Mouse (Mus musculus) urinary bladder, postnatal 14 days (tissue): ENCODE measurements around the gene Ece1.

Source experiments
- DNase-seq: peaks from one replicate; pipeline ENCODE4 v3.0.0; 2021; ENCODE audit warnings: low spot score

Ece1 gene

DNA sequence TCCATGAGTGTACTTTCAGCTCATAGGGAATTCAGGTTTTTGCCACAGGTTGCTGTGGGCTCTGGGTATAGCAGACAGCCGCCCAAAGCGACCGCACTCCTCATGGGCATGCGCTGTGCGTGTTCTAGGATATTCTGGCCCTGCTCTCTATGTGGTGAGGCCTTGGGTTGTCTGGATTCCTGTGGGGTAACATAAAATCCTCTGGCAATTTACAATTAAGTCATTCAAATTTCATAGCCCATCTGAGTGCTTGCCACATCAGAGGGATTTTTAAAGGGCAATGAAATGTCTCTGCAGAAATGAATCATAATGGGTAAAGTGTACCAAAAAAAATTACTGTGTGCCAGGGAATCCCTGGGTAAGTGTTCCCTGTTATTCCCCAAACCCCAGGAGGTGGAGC is 127.4 kb downstream of the Ece1 start:
- DNase-seq = no peak

GRCm38 (mm10) chr4:137990433-137990832 is 128.4 kb downstream of the Ece1 start:
- no peak for DNase-seq

DNA sequence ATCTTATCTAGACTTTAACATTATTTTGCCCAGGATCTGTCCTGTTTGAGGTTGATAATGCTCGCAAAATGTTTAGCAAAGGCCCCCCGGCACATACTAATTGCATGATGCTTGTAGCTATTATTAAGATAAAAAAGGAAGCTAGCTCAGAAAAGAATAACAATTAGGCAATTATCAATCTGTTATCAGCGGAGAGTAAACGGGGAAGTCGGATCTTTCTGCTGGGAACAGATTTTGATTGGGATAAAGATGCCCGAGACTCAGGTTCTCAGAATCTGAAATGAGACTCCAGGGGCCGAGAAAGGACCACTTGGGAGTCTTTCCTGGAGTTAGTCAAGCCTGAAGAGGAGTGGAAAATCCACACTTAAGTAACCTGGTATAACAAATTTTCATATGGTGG is 129.2 kb downstream of the Ece1 start:
- DNase-seq = no peak

DNA sequence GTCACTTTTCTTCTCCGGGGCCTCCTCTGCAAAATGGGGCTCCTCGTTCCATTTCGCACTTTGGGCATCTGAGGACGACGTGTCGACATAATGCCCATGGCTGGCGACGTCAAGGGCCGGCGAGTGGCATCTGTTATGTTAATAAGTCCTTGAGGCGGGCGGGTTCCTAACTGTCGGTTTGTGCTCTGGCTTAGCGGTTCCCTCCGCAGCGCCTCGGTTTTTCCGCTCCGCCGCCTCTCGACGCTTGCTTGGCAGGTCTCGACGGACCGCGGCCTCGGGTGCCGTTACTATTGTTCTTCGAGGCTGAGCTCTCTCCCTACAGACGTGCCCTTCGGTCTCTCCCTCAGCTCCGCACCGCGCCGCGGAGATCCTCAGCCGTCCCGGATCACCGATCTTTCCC is 130.9 kb downstream of the Ece1 start, which contains the start of gene Eif4g3:
TSS of gene Eif4g3 (plus strand) at position 133 of the 400 bp plus-strand sequence.
- DNase-seq = no peak

DNA sequence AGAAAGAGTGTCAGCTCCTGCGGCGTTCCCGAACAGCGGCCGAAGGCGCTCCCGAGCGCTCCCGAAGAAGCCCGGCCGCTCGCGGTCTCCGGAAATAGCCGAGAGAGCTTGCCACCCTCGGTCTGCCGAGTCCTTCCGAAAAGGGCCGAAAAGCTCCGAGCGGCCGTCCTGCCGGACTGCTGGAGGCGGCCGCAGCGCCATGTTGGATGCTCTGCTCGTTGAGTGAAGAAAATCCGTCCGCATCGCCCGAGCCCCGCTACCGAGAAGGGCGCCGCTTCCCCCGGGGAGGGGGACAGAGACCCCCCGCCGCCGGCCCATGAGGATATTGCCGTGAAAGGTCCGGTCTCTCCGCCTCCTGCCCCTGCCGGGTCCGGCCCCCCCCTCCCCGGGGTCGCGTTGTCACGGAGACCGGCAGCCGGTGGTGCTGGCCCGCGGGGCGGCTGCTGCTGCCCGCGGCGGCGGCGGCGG is 131.3 kb downstream of the Ece1 start:
- DNase-seq = peak; percentile 100

DNA sequence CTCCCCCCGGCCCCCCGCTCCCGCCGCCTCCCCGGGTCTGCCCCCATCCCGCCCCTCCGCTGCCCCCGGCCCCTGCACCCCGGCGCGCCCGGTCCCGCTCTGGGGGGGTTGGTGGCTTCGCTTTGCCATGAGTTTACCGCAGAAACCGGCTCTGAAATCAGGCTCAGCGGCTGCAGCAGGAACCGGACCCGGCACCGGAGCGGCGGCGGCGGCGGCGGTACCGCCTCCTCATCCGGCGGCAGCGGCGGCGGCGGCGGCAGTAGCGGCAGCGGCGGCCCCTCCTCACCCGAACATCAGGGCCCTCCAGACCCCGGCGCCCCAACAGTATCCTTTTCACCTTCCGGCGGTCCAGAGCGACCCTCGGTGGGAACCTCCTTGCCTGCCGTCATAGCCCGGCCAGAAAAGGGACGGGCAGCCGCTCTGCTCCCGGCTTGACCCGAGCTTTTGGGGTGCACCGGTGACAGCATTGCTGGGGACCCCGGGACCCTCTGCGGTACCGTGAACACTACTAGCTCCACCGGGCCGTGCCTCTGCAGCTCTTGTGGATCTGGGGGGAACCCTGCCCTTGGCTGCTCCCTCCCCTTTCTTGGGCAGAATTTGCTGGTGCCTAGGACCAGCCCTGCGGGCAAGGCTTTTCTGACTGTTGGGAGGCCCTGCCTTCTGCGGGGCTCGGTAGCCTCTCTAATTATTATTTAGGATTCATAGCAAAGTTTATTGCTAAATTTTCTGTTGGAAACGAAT is 132.0 kb downstream of the Ece1 start:
- peak; percentile 42 for DNase-seq

DNA sequence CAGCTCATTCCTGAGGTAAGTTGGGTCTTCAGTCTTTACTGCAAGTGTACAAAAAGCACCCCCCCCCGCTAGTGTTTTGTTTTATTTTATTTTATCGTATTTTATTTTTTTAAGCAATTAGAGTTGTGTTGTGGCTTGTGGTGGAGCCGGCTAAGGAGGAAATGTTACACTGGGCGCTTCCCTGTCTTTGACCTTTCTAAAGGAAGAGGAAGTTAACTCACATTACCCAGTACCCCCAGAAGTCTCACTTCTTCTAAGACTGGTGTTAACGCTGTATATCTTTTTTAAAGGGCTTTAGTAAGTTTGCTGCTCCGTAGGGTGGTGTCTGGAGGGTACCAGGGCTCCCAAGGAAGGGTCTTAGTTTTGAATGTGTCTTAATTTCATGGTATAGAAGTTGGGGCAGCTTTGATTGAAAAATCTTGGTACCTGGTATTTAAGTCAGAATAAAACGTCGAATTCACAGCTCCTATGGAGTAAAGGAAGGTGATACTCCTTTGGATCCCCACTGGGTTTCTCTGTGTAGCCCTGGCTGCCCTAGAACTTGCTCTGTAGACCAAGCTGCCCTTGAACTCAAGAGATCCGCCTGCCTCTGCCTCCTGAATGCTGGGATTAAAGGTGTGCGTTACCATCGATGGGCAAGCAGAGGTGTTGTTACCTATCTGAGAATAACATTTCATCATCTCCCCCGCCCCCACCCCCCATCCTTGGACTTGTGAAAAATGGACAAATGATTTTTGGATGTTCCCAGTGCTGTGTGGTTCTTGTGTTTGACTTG is 132.7 kb downstream of the Ece1 start:
- DNase-seq = no peak

DNA sequence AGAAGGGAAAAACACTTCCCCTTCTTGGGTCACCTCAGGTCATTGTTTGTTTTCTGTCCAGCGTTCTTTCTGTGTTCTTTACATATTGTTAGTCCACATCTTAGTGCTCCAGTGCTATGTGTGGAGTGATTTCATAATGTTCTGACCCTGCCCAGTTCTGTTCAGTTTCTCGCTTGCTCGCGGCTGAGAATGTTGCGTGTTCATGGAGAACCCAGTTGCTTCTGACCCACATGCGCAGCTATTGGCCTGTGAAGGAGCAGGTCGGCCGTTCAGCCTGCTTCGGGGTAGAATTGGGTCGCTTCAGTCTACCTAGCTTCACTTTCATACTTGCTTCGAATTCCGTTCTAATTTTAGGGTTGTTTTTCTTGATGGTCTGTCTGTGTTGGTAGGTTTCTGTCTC is 133.4 kb downstream of the Ece1 start:
- DNase-seq = peak; percentile 39

DNA sequence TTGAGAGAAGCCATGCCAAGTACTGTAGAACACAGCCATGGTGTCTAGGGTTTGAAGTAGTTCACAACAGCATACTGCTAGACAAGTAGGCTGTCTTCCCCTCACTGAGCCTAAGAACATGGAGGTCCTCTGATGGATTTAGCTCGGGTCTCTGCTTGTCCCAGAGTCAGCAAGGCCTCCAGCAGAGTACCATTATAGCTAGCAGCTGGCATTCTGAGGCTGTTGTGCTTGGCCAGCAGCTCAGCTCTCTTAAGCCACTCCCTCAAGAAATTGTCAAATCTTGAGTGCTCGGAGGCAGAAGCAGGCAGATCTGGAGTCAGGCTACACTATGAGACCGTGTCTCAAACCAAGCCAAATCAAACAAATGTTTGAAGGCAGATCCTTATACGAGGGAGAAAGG is 136.2 kb downstream of the Ece1 start:
- no peak for DNase-seq

GRCm38 (mm10) chr4:138000682-138001081 is 138.6 kb downstream of the Ece1 start:
- peak; percentile 29 for DNase-seq

DNA sequence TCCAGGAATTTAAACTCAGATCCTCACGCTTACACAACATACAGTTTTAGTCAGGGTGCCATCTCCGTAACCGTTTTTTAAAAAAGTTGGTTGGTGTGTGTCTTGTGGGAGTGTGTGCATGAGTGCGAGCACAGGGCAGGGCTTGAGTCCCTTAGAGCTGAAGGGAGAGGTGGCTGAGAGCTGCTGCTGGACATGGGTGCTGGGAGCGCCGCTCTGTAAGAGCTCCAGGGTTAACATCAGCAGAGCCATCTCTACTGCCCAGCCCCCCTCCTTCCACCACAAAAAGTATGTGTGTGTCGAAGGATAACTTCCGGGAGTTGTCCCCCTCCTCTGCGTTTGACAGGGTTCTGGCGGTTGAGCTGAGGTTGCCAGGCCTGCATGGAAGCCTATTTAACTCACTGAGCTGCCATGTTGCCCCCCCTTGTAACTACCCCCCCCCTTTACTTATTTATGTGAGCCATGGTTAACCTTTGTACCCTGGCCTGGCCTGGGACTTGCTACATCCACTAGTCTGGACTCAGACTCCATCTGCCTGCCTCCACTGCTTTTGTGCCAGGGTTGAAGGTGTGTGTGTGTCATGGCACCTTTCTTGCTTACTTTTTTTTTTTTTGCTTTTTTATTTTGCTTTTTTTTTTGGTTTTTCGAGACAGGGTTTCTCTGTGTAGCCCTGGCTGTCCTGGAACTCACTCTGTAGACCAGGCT is 142.0 kb downstream of the Ece1 start:
- DNase-seq = no peak

- DNase-seq = no peak
Measured at GRCm38 (mm10) chr4:138005781-138006180, 143.7 kb downstream of the Ece1 start.

- DNase-seq = no peak
Measured at GRCm38 (mm10) chr4:138006951-138007613, 145.0 kb downstream of the Ece1 start.

DNA sequence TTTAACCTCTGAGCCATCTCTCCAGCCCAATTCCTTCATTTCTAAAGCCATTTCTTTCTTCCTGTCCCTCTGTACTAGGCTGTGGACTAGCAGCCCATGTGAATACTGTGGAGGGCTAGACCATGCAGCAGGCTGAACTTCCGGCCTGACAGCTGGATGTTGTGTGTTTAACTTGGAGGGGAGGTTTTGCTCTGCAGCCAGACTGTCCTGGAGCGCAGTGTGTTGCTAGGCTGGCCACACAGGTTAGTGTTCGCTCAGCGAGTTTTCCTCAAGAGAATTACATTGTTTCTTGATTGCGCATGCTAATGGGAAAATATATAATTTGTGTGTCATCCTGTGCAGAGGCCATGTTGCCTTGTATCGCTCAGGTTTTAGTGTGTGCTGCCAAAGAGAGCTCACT is 146.6 kb downstream of the Ece1 start:
- DNase-seq = no peak

DNA sequence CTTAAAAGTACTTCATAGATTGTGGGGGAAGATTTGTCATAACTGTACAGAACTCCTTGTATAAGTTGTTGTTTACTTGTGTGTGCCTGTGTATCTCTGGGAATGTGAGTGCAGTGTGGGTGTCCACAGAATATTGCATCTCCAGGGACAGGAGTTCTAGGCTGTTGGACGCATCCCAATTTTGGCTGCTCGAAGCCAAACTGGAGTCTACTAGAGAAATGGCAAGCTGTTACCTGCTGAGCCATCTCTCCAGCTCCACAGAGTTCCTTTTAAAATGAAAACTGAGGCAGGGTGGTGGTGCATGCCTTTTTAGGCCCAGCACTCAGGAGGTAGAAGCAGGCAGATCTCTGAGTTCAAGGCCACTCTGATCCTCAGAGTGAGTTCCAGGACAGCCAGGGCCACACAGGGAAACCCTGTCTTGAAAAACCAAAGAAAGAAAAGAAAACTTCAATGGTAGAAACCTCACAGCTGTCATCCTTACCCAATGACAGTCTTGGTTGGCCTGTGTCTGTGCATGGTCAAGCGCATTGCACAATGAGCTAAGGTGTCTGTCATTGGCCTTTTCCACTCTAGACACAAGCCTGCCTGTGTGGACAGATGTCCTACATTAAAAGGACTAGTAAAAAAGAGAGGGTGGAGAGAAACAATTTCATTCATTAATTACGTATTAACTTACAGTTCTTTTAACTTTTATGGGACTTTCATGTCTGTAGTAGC is 147.9 kb downstream of the Ece1 start:
- no peak for DNase-seq

GRCm38 (mm10) chr4:138013723-138014479 is 151.9 kb downstream of the Ece1 start:
- DNase-seq = no peak
